Mouse (Mus musculus) G1E (cell line): Measurements from ENCODE around the gene Nup107.

Experiments
- CTCF ChIP-seq: IDR thresholded peaks from 2 replicates; pipeline ENCODE4 v1.5.1; 2012; ENCODE audit warnings: low read depth, low read length, inconsistent platforms, mixed read lengths
- GATA1 ChIP-seq: IDR thresholded peaks from 2 replicates; pipeline ENCODE4 v1.6.1; 2012; ENCODE audit warnings: borderline replicate concordance, low read length, inconsistent platforms, mixed read lengths

GRCm38 (mm10) chr10:117783786-117784420 lies 8.6 kb downstream of the Nup107 start:
- no peak for TF ChIP-seq CTCF
- TF ChIP-seq GATA1 = no peak
